Mouse (Mus musculus): ENCODE data around the gene Pan3. TPM values are rescaled to one million over a fixed set of nuclear protein-coding genes. Genes with fewer than 3 reads are reported as not detected.

Pan3 gene
- total and polyA plus RNA-seq, 3 experiments: 60.6 to 61.5 TPM; not detected in 1

GRCm38 (mm10) chr5:147496921-147497320 lies 67.0 kb downstream of the Pan3 start:
- no peaks in the 10 kb centered on the region for H3K27me3 ChIP-seq (ENCODE audit: control insufficient read depth in 1 of 2, insufficient read depth in 2 of 2, low read length in 2 of 2)
- H3K36me3 ChIP-seq (ENCODE audit: control insufficient read depth in 1 of 2, insufficient read depth in 2 of 2, low read length in 2 of 2): peaks cover 22 to 54% of the 10 kb centered on the region in 2 experiments
- no peak overlapping the region for H3K4me3 ChIP-seq (ENCODE audit: control insufficient read depth in 1 of 2, insufficient read depth in 1 of 2, low read depth in 2 of 2, low read length in 2 of 2)
- TF ChIP-seq NRF1 (IDR thresholded peaks at IDR 0.05; ENCODE audit: insufficient read depth, low read depth, low read length, poor library complexity, severe bottlenecking): no peak
- no peak for TF ChIP-seq TCF12 (IDR thresholded peaks at IDR 0.05; ENCODE audit: low read depth, low read length)
- TF ChIP-seq TAL1 (IDR thresholded peaks at IDR 0.05; ENCODE audit: low read length): no peak
- TF ChIP-seq E2F4 (IDR thresholded peaks at IDR 0.05; ENCODE audit: borderline replicate concordance, low read depth, low read length): no peak
- no peak for TF ChIP-seq GATA1 (IDR thresholded peaks at IDR 0.05; ENCODE audit: low read depth, low read length)
- no peak for TF ChIP-seq JUND (IDR thresholded peaks at IDR 0.05; ENCODE audit: low read depth, low read length)
- no peak for TF ChIP-seq USF1 (IDR thresholded peaks at IDR 0.05; ENCODE audit: low read depth, low read length)
- no peak for TF ChIP-seq POLR2A (IDR thresholded peaks at IDR 0.05; ENCODE audit: control insufficient read depth in 1 of 2, insufficient read depth in 1 of 2, low read depth in 1 of 2, low read length in 2 of 2, poor library complexity in 1 of 2)
- no peak for TF ChIP-seq TBP (IDR thresholded peaks at IDR 0.05; ENCODE audit: low read depth, low read length)
- no peak for TF ChIP-seq ZNF384 (IDR thresholded peaks at IDR 0.05; ENCODE audit: low read depth, low read length)
- no peak for TF ChIP-seq BHLHE40 (IDR thresholded peaks at IDR 0.05; ENCODE audit: borderline replicate concordance, low read depth, low read length)
- no peak for TF ChIP-seq MAFK (IDR thresholded peaks at IDR 0.05; ENCODE audit: borderline replicate concordance, low read depth, low read length)
- TF ChIP-seq GABPA (IDR thresholded peaks at IDR 0.05; ENCODE audit: low read depth, low read length): no peak
- H3K4me1 ChIP-seq (ENCODE audit: control insufficient read depth in 1 of 2, insufficient read depth in 2 of 2, low read length in 2 of 2): peaks cover 34 to 39% of the 10 kb centered on the region in 2 experiments
- DNase-seq (ENCODE audit: low read depth, low spot score): no peak
- H3K9me3 ChIP-seq (replicated peaks; ENCODE audit: insufficient read depth, low read length): no peaks in the 10 kb centered on the region
- no peak overlapping the region for H3K9ac ChIP-seq (ENCODE audit: control insufficient read depth, low read depth, low read length, poor library complexity, severe bottlenecking)
- H3K27ac ChIP-seq (ENCODE audit: control insufficient read depth, low read depth, low read length): no peak overlapping the region
- peaks cover 13% of the 10 kb centered on the region for H3K79me2 ChIP-seq (ENCODE audit: control insufficient read depth, insufficient read depth, low read length, poor library complexity)

GRCm38 (mm10) chr5:147497714-147498113 lies 67.8 kb downstream of the Pan3 start:
- H3K9me3 ChIP-seq (replicated peaks; ENCODE audit: insufficient read depth, low read length): no peaks in the 10 kb centered on the region
- peaks cover 28 to 46% of the 10 kb centered on the region in 2 experiments for H3K36me3 ChIP-seq (ENCODE audit: control insufficient read depth in 1 of 2, insufficient read depth in 2 of 2, low read length in 2 of 2)
- peaks cover 13% of the 10 kb centered on the region for H3K79me2 ChIP-seq (ENCODE audit: control insufficient read depth, insufficient read depth, low read length, poor library complexity)
- no peaks in the 10 kb centered on the region for H3K27me3 ChIP-seq (ENCODE audit: control insufficient read depth in 1 of 2, insufficient read depth in 2 of 2, low read length in 2 of 2)
- DNase-seq (ENCODE audit: low read depth, low spot score): peak; percentile 42
- no peak for TF ChIP-seq ELF1 (IDR thresholded peaks at IDR 0.05; ENCODE audit: low read depth, low read length)
- TF ChIP-seq KAT2A (conservative IDR thresholded peaks at IDR 0.05; ENCODE audit: low read depth, low read length): no peak
- no peak for TF ChIP-seq SMC3 (IDR thresholded peaks at IDR 0.05; ENCODE audit: low read depth, low read length)
- TF ChIP-seq GABPA (IDR thresholded peaks at IDR 0.05; ENCODE audit: low read depth, low read length): no peak
- no peak overlapping the region for H3K27ac ChIP-seq (ENCODE audit: control insufficient read depth, low read depth, low read length)
- H3K9ac ChIP-seq (ENCODE audit: control insufficient read depth, low read depth, low read length, poor library complexity, severe bottlenecking): no peak overlapping the region
- peaks cover 27 to 35% of the 10 kb centered on the region in 2 experiments for H3K4me1 ChIP-seq (ENCODE audit: control insufficient read depth in 1 of 2, insufficient read depth in 2 of 2, low read length in 2 of 2)
- H3K4me3 ChIP-seq (ENCODE audit: control insufficient read depth in 1 of 2, insufficient read depth in 1 of 2, low read depth in 2 of 2, low read length in 2 of 2): no peak overlapping the region
